Mouse (Mus musculus) gastrocnemius, postnatal 25 days (tissue): ENCODE data around the gene Ces1f. TPM values are rescaled to one million over a fixed set of nuclear protein-coding genes. Genes with fewer than 3 reads are reported as not detected.
"Not testable (repeated sequence)": the region's sequence is repeated elsewhere in the genome, so short reads cannot be mapped to it uniquely, and the experiment has no call there.

Experiments used
- DNase-seq: peaks from one replicate; pipeline ENCODE4 v3.0.0; 2022
- long read RNA-seq, 2 experiments: library from polyadenylated mRNA; stranded (forward); transcript quantifications; one replicate each; pipeline ENCODE4 v2.0.0; 2021
- total RNA-seq, 2 experiments: library from RNA; stranded (reverse); gene quantifications; 1 replicate in 1 of 2; 2 replicates in 1 of 2; pipeline ENCODE4 v1.2.3; 2021

The Ces1f gene
- 1 to 10 TPM in 1 of 2 experiments, not detected in 1; 1.6 TPM for total RNA-seq
- long read RNA-seq, experiment 1, result 0 reads
- long read RNA-seq, experiment 2, partial matches to known transcripts, result 0 of 1 reads
- long read RNA-seq, experiment 2, other reads (novel, unspliced or antisense), result 0 of 1 reads

DNA sequence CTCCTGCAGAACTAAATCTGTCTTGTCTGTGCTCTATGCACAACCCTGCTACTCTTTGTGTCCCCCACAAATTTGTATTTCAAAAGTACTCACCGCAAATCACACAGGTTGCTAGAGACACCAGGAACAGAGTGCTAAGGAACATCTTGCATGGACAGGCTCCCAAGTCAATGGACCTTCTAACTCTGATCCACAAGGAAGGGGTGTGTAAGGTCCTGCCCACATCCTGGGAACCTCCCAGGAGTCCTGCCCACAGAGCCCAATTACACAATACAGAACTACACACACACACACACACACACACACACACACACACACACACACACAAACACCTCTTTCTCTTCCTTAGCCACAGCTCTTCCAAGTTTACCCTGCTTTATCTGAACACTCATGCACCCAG is at the start of gene Ces1f:
Gene Ces1f (minus strand): TSS at position 192 of the 400 bp plus-strand sequence.
- DNase-seq, result no peak

DNA sequence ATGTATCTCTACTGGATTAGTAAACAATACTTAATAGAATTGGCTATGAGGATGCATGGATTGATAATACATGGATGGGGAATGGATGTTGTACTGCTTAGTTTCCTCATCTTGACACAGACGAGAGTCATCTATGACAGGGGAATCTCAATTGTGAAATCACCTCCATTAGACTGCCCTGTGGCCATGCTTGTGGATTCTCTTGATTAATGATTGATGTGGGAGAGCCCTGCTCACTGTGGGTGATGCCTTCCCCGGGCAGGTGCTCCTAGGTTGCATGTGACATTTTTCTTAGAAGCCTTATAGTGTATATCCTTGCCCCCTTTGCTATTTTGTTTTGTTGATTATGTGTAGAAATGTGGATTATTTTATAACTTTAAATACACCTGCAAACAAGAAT is 45.6 kb upstream of the Ces1f start:
- no peak for DNase-seq

DNA sequence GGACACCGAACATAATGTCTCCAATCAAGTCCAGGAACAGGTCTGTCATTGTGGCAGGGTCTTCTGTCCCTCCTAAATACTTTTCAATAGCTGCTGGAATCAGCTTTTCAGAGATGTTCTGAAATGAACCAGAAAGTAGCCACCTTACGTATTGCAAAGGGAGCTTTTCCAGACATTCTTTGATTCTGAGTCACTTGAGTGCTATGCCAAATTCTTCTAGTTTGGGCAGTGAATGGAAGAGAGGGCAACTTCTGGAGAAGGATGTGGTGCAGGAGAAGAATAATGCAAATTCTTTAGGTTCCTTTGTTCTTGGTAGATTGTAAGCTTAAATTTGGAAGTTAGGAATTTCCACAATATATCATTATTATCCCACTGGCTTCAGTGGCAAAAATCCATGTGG is 37.5 kb upstream of the Ces1f start:
- DNase-seq, result no peak

DNA sequence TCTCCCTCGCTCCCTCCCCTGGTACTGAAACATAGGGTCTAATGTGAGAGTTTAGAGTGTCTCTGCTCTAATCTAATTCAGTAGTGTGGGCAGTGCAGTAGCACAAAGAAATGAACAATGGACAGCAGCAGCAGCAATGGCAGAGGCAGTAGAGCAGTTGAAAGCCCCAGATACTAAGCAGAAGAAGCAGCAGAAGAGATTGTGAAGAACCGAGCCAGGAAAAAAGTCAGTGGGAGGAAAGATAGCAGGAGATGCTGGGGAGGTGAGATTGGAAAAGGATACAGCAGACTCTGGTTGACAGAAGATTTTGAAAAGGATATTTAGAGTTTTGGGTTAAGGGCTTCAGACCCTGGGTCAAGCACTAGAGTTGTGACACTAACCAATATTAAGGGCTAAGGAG is 36.0 kb upstream of the Ces1f start:
- no peak for DNase-seq

DNA sequence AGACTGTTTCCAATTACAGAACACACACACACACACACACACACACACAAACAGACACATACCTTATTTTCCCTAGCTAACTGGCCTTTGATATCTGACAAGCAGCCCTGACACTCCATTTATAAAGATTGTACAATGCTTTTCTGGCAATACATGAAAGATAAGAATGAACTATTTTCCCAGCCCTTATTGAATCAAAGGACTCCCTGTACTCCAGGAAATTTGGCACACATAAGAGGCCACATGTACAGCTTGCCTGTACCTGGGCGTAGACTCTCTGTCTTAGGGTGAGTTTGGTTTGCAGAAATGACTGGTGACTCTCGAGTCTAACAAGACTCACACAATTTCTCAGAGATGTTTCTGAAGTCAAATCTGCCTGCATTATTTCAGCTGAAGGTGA is 4.3 kb upstream of the Ces1f start:
- DNase-seq, result no peak

DNA sequence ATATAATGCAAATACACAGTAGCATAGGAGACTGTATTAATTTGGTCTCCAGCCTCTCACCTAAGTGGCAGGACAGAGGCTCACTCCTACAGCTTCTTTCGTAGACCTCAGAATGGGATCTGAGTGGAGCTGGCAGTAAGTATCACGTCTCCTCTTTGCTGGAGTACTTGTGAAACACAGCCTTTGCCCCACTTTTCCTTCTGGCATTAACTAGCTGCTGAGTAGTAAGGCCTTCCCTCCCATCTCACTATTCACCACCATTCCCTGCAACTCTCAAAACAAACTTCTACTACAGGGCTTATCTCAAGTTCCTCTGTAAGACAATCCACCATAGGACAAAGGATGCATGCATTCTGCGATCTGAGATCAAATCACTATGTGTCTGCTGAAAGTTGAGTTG is 2.8 kb upstream of the Ces1f start:
- no peak for DNase-seq

DNA sequence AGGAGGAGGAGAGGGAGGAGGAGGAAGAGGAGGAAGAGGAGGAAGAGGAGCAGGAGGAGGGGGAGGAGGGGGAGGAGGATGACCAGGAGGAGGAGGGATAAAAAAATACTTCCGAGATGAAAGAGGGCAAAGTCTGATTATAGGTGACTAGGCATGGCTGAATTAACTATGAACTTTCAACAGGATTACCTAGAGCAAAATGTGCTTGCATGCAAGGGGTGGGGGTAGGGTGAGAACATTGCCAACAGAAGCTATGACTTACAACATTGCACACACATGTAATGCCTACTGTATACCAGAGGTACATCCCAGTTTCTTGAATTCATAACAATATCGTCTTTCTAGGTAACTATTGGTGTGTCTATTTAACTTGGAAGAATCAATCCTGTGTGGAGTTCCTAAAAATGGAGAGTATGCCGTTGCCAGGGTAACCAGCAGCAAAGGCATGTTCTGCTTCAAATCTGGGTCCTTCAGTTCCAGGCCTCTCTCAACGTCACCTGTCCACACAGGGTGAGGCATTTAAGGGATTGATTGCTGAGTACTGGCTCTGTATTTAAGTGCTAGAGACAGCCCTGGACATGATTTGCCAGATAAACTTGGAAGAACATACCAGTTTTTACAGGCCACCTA is 1.3 kb downstream of the Ces1f start:
- DNase-seq, result no peak

DNA sequence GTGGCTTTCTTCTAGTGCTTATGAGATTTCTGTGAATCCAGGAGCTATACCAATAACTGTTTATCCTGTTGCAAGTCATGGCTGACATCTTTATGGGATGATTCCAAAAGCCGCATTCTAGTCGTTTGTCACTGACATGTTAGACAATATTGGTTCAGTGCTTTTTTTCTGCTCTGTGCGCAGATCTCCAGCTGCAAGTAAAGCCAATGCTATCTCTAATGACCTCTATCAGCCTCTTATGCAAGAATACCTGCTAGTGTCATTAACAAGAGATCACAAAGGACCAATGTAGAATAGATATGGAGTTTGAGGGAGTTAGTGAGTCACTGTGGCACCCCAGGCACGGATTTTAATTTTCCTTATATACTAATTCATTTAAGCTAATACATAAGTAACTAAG is 4.9 kb downstream of the Ces1f start:
- no peak for DNase-seq

DNA sequence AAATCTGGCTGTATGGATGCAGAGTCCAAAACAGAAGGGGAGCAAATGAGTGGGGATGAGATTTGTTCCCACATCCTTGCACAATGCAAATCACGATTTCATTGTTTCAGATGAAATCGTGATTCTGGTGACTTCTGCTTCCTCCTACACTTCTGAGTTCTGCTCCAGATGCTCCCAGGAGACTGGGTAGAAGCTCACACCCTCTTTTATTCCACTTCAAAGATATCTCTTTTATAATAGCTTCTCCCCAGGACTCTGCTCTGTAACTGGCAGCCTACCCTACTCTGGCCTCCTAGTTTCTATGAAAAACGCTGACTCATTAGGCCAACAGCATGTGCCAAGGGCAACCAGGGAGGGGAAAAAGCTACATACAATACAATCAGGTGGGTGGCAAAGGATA is 6.2 kb downstream of the Ces1f start:
- no peak for DNase-seq

DNA sequence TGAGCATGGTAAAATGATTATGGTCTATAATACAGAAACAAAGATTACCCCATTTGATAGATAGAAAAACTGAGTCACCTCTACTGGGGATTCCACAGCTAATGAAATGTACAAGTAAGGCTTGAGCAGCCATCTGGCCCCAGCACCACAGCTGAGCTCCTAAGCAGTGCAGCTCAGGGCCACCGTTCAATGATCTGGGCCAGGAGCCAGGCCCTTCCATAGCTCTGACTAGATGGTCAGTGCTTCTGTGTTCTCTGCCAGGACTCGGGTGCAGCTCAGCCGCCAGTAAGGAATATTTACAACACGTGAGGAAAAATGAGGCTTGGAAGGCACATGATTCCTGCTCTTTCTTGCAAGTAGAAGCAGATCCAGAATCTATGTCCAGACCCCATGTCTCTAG is 6.9 kb downstream of the Ces1f start:
- DNase-seq, result peak; percentile 16

DNA sequence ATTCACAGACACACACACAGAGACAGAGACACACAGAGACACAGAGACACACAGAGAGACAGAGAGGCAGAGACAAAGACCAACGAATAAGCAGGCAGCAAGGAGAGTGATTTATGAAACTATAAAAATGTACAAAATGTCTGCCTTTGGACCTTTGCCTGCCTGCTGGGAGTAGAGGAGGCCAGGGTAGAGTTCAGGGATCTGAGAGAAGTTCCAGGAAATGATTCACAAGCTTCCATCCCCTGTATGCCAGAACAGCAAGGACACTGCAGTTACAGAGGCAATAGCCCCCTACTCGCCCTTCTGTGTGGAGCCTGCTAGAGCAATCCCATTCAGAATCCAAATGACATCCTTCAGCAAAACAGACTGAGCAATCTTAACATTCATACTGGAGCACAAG is 18.1 kb downstream of the Ces1f start:
- DNase-seq, result no peak

DNA sequence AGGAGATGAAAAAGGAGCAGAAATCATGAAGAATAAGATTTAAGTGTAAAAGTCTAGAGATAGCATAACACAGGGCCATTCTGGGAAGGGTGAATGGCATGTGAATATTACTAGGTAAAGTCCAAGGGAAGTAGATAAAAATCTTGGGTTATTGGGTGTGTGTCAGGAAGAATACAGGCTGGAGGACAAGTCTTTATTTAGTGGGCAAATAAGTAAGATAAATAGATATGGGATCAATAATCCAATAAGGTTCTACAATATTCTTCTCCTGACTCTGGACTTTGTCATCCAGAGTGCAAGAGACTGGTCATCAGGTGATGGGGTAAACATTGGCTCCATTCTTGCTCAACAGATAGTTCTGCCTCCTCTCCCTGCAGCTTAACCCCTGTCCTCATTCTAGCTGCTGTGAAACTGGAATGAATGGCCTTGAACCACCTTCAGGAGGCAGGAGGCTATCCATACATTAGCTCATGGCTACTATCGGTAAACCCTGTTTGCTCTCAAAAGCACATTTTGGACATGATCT is 27.1 kb downstream of the Ces1f start:
- DNase-seq, result no peak

DNA sequence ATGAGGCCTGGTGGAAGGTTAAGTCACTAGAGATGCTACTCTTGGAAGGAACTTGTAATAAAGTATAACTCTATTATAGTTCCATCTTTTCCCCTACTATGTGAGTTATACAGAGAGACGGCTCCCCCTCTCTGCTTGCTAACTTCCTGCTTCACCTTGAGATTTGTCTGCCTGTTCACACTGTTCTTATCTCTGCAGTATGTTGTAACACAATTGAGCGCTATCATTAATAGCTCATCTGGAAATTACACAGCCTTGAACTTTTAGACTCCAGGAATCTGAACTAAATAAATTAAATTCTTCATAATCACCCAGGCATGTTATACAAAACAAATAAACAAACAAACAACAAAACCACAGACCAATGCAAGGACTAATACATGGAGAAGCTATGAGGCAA is 33.5 kb downstream of the Ces1f start:
- no peak for DNase-seq

DNA sequence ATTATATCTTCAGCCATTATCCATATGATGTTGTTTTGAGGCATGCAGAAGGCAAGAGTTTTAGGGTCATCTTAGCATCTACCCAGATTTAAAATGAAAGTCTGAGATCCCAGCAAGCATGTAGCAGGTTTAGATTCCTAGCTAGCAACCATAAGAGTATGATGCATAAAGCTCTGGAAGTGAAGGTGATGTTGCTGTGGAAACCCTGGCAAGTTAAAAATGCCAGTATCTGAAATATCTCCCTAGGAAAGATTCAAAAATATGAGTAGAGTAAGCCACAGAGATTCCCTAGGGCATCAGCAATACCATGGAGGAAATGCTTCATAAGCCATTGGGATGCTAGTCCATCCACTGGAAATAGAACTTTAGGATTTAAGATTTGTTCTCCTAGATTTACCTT is 39.7 kb downstream of the Ces1f start:
- DNase-seq, result no peak

DNA sequence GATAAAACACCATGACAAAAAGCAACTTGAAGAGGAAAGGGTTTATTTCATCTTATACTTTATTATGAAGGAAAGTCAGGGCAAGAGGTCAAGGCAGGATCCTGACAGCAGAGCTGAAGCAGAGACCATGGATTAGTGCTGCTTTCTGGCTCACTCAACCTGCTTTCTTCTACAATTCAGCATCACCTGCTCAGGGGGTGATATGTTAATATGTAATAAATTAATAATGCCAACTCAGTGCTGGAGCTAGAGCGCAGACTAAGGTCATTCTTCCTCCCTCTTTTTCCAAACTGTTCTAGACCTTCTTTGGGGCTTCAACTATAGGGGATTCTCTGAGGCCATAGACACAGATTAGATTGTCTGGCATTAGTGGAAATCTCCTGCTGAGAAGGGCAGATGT is 43.9 kb downstream of the Ces1f start:
- no peak for DNase-seq

DNA sequence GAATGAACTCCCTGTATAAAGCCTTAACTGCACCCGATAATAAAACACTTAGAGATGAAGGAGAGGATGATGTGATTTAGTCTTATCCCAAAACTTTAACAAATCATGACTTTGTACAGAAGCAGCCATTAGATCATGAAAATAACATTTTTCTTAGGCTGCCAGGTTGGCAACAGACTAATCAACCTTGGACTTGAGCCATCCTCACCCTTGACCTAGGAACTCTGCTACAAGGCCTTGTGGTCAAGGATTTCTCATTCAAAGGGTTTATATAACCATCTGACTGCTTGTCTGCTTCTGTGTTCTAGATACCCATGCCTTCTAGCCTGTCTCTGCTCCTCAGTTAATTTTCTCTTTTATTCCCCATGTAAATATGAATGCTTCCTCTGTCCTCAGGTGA is 44.8 kb downstream of the Ces1f start:
- no peak for DNase-seq

DNA sequence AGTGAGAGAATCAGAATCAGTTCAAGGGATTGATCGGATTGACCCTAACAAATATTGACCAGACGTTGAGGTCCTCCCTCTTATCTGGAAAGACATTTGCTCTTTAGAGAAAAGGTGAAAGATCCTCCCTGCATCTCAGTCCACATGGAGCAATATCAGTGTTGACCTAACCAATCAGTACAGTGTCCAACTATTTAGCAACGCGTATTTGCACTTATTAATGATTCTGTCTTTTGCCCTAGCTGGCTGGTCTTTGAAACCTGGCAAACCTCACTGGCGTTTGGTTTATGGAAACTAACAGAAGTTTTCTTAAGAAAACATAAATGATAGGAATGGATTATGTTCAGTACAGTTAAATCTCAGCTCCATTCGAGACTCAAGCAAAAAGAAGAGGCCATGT is 45.5 kb downstream of the Ces1f start:
- DNase-seq, result no peak

DNA sequence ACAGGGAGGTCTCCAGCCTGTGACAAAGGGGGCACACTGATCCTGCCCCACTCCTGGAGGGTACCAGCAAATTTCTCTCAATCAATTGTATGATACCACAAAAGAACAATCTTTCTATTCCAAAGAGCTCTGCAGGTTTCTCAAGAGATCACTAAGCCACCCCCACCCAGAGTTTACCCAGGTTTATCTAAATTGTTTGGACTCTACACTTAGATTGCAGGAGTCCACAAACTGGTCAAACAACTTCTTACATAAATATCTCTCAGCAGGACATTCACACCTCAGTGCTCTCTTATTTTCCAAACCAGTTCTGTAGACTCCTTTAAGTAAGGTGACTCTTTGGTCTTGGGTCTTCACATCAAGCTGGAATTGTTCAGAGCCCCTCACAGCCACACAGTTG is 50.1 kb downstream of the Ces1f start, which contains the start of gene Ces1e:
Gene Ces1e (minus strand): TSS at position 174 of the 400 bp plus-strand sequence.
- DNase-seq, result no peak

DNA sequence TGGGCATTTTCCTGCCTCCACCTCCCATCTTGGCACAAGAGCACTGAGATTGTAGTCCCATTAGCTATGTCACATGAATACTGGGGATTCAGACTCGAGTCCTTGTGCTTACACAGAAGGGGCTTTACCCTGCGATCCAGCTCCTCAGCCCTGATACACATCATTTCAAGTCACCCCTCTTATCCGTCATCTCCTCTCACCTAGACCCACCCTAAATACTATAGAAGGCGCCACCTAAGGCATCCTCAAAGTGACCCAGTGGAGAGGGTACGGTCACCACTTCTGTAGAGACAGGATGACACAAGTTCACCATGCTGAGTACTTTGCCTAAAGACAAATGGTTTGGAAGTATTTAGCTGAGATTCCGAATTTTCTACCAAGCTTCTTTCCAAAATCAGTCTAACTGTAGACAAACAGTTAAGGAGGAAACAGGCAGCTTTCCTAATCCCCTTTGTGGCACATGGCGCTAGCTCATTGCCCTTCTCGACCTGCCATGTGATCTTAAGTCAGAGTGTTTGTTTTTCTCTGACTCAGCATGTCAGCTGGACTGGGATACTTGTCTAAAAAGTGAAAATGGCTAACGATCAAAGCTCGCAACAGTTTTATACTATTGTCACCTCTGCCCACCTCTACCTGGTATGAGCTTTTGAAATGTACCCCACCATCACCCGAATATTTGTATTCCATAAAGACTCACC is 50.7 kb downstream of the Ces1f start:
- no peak for DNase-seq

DNA sequence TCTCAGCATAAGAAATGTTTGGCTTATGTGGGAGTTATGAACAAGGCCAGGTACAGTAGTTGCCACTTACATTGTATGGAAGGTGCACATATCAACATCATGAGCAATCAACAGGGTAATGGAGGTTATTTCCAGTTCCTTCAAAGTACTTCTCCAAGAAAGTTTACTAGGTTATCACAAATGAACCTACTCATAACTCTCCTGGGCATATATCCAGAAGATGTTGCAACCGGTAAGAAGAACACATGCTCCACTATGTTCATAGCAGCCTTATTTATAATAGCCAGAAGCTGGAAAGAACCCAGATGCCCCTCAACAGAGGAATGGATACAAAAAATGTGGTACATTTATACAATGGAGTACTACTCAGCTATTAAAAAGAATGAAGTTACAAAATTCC is 53.1 kb downstream of the Ces1f start:
- DNase-seq, result not testable (repeated sequence)

DNA sequence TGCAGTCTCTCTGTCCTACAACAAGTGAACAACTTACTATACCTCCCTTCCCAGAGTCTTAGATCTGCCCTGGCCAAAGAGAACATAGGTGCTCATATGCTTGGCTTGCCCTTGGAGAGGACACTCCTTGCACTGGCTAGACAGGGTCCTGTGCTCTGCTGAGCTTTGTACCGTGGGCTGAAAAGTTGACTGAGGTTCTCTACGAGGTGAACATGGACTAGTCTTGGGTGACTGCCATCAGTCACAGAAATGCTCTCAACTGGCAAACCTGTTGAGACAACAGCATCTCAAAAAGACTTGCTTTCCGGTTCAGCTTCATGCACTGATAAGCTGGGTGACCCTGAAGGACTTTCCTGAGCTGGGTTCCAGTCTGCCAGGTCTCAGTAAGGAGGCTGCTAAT is 57.7 kb downstream of the Ces1f start:
- DNase-seq, result no peak

DNA sequence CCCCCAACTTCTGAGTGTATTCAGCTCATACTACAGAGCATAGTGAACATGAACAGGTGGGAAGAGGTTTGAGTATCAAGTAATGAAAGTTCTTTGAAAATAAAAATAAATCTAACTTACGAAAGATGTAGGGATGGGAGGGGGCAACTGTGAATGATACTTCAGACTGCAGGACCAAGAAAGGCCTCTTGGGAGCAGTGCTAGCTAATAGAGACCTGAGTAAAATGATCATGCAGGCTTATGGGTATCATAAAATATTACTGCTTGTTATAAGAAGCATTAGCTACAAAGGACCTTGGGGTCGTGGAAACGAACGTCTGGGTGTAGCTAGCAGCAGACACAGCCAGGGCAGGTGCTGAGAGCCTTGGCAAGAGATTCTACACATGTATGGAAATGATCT is 61.7 kb downstream of the Ces1f start:
- DNase-seq, result no peak

DNA sequence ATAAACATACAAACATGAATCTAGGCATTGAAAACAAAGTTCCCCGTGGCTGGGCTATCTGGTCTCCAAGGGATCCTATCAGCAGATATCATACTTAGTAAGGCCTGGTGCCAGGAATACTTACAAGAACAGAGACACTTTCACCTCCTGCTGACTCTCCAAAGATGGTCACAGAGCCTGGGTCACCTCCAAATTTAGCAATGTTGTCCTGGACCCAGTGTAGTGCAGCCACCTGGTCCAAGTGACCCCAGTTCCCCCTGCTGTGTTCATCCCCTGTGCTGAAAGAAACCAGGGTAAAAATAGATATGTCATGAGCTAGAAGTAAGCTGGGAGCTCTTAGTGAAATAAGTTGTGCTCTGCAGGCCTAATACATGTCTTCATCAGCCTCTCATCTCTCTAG is 62.2 kb downstream of the Ces1f start:
- peak; percentile 60 for DNase-seq

DNA sequence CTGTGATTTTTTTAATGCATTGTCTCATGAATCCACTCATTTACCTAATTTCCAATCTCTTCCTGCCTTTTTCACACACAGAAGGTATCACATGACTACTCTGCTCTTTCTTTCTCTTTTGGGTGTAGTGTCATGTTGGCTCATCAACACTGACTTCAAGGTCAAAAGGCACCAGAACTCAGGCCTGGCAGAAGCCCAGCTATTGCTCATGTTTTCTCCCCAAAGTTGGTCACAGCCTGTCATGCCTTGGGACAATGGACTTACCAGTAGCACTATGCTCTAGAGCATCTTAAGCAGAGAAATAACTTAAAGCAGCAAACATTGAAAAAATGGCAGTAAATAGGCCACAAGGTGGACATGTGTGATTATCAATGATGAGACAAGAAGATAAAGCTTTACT is 68.5 kb downstream of the Ces1f start:
- no peak for DNase-seq
